Mouse (Mus musculus): ENCODE data around the gene Scnn1a.

Gene Scnn1a

GRCm38 (mm10) chr6:125340244-125340643 lies 19.8 kb downstream of the Scnn1a start:
- DNase-seq (ENCODE audit: low read depth, low spot score), result no peak

DNA sequence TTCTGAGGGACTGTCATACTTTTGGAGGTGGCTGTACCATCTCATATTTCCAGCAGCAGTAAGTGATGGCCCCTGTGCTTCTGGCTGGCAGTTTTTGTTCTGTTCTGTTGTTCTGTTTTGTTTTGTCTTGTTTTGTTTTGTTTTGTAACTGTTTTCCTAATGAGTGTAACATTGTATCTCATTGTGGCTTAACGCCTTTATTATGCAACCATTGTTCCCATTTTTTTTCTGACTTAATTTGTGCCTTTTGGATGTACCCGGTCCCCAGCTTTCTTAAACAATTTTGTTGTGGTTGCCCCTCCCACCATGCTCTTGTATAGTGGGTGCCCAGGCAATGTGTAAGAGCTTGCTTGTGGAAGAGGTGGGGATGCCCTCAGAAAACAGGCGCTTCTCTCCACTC lies 21.7 kb downstream of the Scnn1a start:
- no peak for DNase-seq (ENCODE audit: low read depth, low spot score)

GRCm38 (mm10) chr6:125344084-125344483 lies 23.6 kb downstream of the Scnn1a start:
- DNase-seq (ENCODE audit: low read depth, low spot score), result no peak

- DNase-seq (ENCODE audit: low read depth, low spot score), result no peak
Observed at GRCm38 (mm10) chr6:125344866-125345265, 24.4 kb downstream of the Scnn1a start.

DNA sequence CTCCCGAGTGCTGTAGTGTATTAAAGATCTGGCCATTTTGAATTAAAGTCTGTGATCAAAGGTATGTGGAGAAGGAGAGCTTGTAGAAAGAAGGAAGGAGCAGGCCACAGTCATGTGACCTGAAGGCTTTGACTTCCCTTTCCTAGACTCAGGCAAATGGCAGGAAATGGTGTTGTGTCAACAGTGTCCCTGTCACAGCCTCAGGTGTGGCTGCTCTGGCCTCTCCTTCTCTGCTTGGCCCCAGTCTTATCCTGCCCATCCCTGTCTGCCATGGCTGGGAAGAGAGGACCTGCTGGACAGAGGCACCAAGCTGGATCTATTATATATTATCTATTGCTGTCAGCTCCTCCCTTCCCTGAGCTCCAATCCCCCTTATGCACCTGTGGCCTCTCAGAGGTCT lies 25.2 kb downstream of the Scnn1a start:
- no peak for DNase-seq (ENCODE audit: low read depth, low spot score)

GRCm38 (mm10) chr6:125346029-125346428 lies 25.6 kb downstream of the Scnn1a start:
- no peak for DNase-seq (ENCODE audit: low read depth, low spot score)

GRCm38 (mm10) chr6:125348721-125349574 lies 28.5 kb downstream of the Scnn1a start, which contains the start of gene Tnfrsf1a:
Tnfrsf1a (plus strand) TSS chr6:125349362.
- DNase-seq (ENCODE audit: low read depth, low spot score), result no peak

GRCm38 (mm10) chr6:125349575-125350230 lies 29.2 kb downstream of the Scnn1a start:
- peak; percentile 68 for DNase-seq (ENCODE audit: low read depth, low spot score)

GRCm38 (mm10) chr6:125350231-125350994 lies 30.0 kb downstream of the Scnn1a start:
- DNase-seq (ENCODE audit: low read depth, low spot score), result no peak

GRCm38 (mm10) chr6:125350995-125351324 lies 30.5 kb downstream of the Scnn1a start:
- no peak for DNase-seq (ENCODE audit: low read depth, low spot score)

DNA sequence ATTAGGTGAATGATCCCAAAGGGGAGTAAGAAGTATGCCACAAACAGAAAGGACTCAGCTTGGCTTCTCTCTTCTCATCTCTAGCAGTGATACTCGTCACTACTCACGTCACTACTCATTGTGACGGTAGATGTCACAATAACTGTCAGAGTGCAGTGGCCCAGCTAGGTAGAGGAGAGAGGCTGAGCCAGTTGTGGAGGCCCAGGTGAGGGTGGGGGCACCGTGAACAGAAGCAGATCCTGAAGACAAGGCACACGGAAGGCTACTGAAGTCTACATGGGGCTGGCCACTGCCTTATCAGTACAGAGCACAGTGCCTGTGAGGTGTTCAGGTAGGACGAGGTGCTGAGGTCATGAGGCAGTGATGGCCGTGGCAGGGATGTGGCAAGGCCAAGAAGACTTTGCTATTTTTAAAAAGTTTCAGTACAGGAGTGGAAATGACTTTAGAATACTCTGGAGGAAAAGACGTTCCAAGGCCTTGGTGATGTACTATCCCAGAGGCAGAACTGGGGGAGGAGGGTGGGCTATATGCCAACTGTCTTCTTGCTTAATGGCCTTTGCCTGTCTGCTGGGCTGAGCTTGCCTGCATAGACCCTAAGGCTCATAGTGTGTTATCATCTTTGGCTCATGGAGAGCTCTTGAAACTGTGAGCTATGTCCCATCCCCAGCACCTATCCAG lies 31.0 kb downstream of the Scnn1a start:
- DNase-seq (ENCODE audit: low read depth, low spot score), result no peak

- DNase-seq (ENCODE audit: low read depth, low spot score), result no peak
Observed at GRCm38 (mm10) chr6:125352046-125352384, 31.6 kb downstream of the Scnn1a start.

DNA sequence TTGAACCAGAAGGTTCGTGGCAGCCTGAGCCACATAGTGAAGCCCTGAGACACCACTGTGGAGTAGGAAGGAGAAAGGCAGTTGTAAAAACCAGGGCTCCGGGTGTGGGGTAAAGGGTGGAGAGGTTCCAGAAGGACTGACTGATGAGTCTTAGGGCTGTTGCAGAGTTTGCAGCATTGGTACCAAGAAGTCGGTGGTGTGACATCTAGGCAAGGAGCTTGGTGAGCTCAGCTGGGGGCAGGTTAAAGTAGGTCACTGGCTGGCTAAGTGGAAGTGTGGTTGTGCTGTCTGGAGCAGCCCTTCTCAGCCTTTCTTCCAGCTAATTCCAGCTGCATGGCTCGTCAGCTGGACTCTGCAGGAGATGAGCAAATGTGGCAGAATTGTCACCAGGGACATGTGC lies 32.4 kb downstream of the Scnn1a start:
- no peak for DNase-seq (ENCODE audit: low read depth, low spot score)

- DNase-seq (ENCODE audit: low read depth, low spot score), result no peak
Observed at GRCm38 (mm10) chr6:125353221-125353620, 32.8 kb downstream of the Scnn1a start.

DNA sequence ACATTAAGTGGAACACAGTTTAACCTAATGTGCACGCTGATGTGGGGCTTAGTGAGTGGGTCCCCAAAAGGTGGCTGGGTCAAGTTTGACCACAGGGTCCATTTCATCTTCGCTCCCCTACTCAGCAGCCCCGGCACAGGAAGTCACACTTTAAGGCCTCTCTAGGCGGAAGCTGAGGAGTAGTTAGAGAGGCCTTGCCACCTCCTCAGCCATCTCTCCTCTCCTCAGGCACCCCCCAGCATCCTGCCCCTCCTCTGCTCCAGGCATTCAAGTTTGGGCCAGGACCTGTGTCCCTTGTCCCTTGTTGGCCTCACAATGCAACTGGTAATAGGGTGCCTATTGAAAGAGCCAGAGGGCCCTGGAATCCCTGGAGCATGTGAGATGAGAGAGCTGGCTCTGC lies 33.2 kb downstream of the Scnn1a start:
- no peak for DNase-seq (ENCODE audit: low read depth, low spot score)

DNA sequence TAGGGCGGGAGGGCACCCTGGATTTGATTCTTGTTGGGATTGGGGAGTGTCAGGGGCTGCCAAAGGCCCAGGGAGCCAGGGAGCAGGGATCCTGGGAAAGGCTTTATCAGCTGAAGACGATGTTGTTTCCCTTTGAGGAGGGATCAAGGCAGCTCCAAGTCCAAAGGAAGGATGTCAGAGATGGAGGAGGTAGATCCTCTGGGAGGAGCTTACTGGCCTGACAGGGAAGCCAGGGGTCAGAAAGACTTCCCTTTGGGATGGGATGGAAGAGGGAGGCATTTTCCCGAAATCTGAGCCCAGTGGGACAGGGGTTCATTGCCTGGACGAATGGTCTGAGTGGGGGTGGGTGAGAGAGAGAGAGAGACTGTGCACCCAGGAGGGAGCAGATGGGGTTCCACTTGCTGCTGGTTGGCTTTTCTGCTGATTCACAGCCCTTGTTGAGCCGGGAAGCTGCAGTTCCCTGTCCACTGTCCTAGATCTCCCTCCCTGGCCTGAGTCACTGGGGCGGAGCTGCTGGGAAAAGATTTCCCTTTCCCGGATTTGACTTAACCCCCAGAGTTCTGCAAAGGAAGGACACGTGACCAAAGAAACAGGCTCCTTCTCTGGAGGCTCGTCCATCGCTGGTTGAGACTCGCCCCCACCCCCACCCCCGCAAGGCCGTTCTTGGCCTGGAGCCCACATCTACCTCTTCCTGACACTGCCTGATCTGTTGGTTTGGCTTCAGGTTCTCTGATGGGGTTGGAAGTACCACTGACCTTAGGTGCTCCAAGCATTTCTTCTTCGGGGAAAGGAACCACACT lies 34.1 kb downstream of the Scnn1a start:
- DNase-seq (ENCODE audit: low read depth, low spot score), result peak; percentile 69

GRCm38 (mm10) chr6:125355197-125355741 lies 34.8 kb downstream of the Scnn1a start:
- DNase-seq (ENCODE audit: low read depth, low spot score), result peak; percentile 65

GRCm38 (mm10) chr6:125356264-125356663 lies 35.8 kb downstream of the Scnn1a start:
- DNase-seq (ENCODE audit: low read depth, low spot score), result no peak

DNA sequence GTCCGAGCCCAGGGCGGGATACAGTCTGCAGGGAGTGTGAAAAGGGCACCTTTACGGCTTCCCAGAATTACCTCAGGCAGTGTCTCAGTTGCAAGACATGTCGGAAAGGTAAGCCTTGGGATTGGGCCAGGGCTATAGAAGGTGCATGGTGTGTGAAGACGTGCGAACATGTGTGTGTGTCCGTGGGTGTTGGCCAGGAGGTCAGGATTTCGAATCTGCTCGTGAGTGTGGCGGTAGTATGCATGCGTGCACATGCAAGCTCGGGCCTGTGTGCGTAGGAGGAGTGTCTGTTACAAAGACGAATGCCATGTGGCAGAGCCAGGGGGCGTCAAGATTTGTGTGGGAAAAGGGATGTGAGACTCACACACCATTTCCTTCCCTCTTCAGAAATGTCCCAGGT lies 36.9 kb downstream of the Scnn1a start:
- DNase-seq (ENCODE audit: low read depth, low spot score), result no peak

DNA sequence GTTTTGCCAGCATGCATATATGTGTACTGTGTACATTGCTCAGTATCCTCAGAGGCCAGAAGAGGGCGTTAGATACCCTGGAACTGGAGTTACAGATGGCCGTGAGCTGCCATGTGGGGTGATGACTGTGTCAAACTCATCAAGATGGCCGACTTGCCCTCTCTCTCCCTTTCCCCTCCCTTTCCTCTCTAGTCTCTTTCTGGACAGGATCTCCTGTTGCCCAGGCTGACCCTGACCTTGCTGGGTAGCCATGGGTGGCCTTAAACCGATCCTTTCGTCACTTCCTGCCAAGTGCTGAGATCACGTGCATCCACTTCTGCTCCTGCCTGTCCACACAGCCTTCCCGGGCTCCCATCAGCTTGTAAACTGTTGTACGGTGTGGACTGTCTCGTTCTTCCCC lies 39.5 kb downstream of the Scnn1a start:
- DNase-seq (ENCODE audit: low read depth, low spot score), result no peak

GRCm38 (mm10) chr6:125360846-125361245 lies 40.4 kb downstream of the Scnn1a start:
- peak; percentile 49 for DNase-seq (ENCODE audit: low read depth, low spot score)
